Mouse (Mus musculus): Measurements from ENCODE around the gene 4931414P19Rik. TPM values are rescaled to one million over a fixed set of nuclear protein-coding genes. Genes with fewer than 3 reads are reported as not detected.

4931414P19Rik gene
- total and polyA plus RNA-seq, 3 experiments = 2.4 to 6.4 (median 5.9) TPM

DNA sequence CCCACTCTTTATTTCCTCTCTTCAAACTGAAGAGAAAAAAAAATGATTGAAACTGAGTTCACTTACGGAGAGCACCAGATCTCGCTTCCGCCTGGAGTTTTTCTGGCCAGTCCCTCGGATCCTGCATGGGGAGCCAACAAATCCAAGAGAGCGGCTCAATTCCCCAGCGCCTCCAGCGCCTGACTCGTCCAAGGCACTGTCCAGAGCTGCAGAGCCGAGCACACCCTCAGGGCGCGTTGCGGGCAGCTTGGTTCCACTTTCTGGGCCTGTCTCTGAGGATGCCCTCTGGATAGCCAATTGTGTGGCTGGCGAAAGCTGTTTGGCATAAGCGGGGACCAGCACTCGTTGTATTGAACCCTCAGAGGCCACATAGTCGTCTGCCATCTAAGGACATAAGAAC lies 14.7 kb downstream of the 4931414P19Rik start:
- H3K27ac ChIP-seq = no peak overlapping the region
- peaks cover 3% of the 10 kb centered on the region for H3K4me1 ChIP-seq (ENCODE audit: control insufficient read depth, insufficient read depth, low read length)
- H3K4me3 ChIP-seq = no peak overlapping the region
- H3K9ac ChIP-seq (ENCODE audit: low read depth, low read length) = no peak overlapping the region
- WGBS = 87% methylated on average over 16 of the region's 16 CpGs
- TF ChIP-seq CTCF (IDR thresholded peaks at IDR 0.05) (no peak), EP300 (IDR thresholded peaks at IDR 0.05; ENCODE audit: insufficient read depth, low read depth, low read length) (no peak), POLR2A (IDR thresholded peaks at IDR 0.05; ENCODE audit: insufficient read depth, low read depth, low read length) (no peak)
- no peaks in the 10 kb centered on the region for H3K36me3 ChIP-seq (ENCODE audit: control insufficient read depth, insufficient read depth, low read length)
- DNase-seq = no peak
- H3K27me3 ChIP-seq (ENCODE audit: control insufficient read depth, insufficient read depth, low read length) = no peaks in the 10 kb centered on the region
- H3K79me2 ChIP-seq (replicated peaks; ENCODE audit: control insufficient read depth, insufficient read depth, low read length) = no peaks in the 10 kb centered on the region
- intact Hi-C loops (cut with DNase I) = no loop called here

DNA sequence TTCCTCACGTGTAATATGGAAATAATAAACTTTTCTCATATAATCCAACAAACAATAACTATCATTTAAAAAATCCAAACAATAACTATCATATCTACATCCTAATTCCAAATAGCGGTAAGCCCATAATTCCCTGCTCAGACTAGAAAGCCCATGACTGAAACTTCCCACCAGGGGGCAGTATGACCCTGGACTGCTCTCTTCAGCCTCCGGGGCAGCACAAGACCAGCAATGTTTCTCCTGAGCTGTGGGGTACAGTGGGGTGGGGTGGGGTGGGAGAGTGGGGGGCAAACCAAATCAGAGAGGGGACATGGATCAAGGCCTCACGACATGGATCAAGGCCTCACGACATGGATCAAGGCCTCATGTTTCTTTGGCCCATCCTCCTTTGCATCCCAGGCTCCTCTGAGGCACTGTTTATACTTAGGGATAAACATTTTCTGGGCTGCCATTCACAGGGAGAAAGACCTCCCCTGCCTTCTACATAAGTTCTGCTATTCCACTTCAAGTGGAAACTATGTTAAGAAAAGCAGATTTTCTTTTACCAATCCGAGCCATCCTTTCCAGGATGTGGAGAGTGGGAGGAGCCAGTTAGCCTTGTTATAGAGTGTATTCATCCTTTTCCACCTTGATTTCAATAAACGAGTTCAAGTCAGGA lies 22.0 kb downstream of the 4931414P19Rik start:
- Histone ChIP-seq H3K27ac (no peak overlapping the region), H3K27me3 (ENCODE audit: control insufficient read depth, insufficient read depth, low read length) (no peaks in the 10 kb centered on the region), H3K79me2 (replicated peaks; ENCODE audit: control insufficient read depth, insufficient read depth, low read length) (no peaks in the 10 kb centered on the region), H3K4me3 (no peak overlapping the region), H3K9ac (ENCODE audit: low read depth, low read length) (no peak overlapping the region), H3K4me1 (ENCODE audit: control insufficient read depth, insufficient read depth, low read length) (no peaks in the 10 kb centered on the region), H3K36me3 (ENCODE audit: control insufficient read depth, insufficient read depth, low read length) (no peaks in the 10 kb centered on the region)
- 36% methylated on average over 7 of the region's 7 CpGs for WGBS
- TF ChIP-seq POLR2A (IDR thresholded peaks at IDR 0.05; ENCODE audit: insufficient read depth, low read depth, low read length) (no peak), EP300 (IDR thresholded peaks at IDR 0.05; ENCODE audit: insufficient read depth, low read depth, low read length) (no peak), CTCF (IDR thresholded peaks at IDR 0.05) (peak; percentile 75)
- DNase-seq = peak; percentile 58 to 63
- intact Hi-C loops (cut with DNase I) = loop anchor here (1.0 kb wide), 1 partner anchor 58 kb away; no protein-coding TSS in a partner anchor

- Histone ChIP-seq H3K27ac (no peak overlapping the region), H3K27me3 (ENCODE audit: control insufficient read depth, insufficient read depth, low read length) (no peaks in the 10 kb centered on the region), H3K9ac (ENCODE audit: low read depth, low read length) (no peak overlapping the region), H3K79me2 (replicated peaks; ENCODE audit: control insufficient read depth, insufficient read depth, low read length) (no peaks in the 10 kb centered on the region), H3K4me1 (ENCODE audit: control insufficient read depth, insufficient read depth, low read length) (peaks cover 1% of the 10 kb centered on the region), H3K36me3 (ENCODE audit: control insufficient read depth, insufficient read depth, low read length) (no peaks in the 10 kb centered on the region), H3K4me3 (no peak overlapping the region)
- TF ChIP-seq CTCF (IDR thresholded peaks at IDR 0.05) = no peak
- TF ChIP-seq POLR2A (IDR thresholded peaks at IDR 0.05; ENCODE audit: insufficient read depth, low read depth, low read length) = no peak
- TF ChIP-seq EP300 (IDR thresholded peaks at IDR 0.05; ENCODE audit: insufficient read depth, low read depth, low read length) = no peak
- DNase-seq = no peak
- intact Hi-C loops (cut with DNase I) = no loop called here
- WGBS = 93% methylated on average over 9 of the region's 9 CpGs
Observed at GRCm38 (mm10) chr14:54582536-54582935, 23.3 kb downstream of the 4931414P19Rik start.

DNA sequence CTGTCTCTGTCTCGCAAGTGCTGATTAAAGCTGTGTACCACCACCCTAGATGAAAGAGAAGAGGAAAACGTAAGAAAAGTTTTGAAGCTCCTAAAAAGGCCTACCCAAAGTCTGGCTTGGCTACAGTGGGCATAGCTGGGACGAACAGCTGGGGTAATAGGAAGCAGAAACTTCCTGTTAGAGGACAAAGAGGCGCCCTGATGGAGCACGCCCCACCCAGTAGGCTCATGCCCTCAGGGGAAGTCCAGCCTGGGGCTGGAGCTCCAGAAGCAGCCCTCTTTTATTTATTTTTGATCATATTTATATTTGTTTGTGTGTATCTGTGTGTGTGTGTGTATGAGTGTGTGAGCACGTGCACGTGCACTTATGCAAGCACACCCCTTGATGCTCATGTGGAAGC lies 26.2 kb downstream of the 4931414P19Rik start:
- Histone ChIP-seq H3K79me2 (replicated peaks; ENCODE audit: control insufficient read depth, insufficient read depth, low read length) (no peaks in the 10 kb centered on the region), H3K27ac (no peak overlapping the region), H3K27me3 (ENCODE audit: control insufficient read depth, insufficient read depth, low read length) (peaks cover 2% of the 10 kb centered on the region; the same call in 1 of the 2 replicates), H3K4me3 (no peak overlapping the region), H3K36me3 (ENCODE audit: control insufficient read depth, insufficient read depth, low read length) (no peaks in the 10 kb centered on the region), H3K9ac (ENCODE audit: low read depth, low read length) (no peak overlapping the region), H3K4me1 (ENCODE audit: control insufficient read depth, insufficient read depth, low read length) (peaks cover 1% of the 10 kb centered on the region)
- intact Hi-C loops (cut with DNase I) = loop anchor here (5.0 kb wide), 1 partner anchor 52 kb away; no protein-coding TSS in a partner anchor
- WGBS = 64% methylated on average over 7 of the region's 7 CpGs
- TF ChIP-seq POLR2A (IDR thresholded peaks at IDR 0.05; ENCODE audit: insufficient read depth, low read depth, low read length) = no peak
- no peak for TF ChIP-seq CTCF (IDR thresholded peaks at IDR 0.05)
- no peak for TF ChIP-seq EP300 (IDR thresholded peaks at IDR 0.05; ENCODE audit: insufficient read depth, low read depth, low read length)
- peak in 1 of 2 experiments; percentile 26 for DNase-seq

DNA sequence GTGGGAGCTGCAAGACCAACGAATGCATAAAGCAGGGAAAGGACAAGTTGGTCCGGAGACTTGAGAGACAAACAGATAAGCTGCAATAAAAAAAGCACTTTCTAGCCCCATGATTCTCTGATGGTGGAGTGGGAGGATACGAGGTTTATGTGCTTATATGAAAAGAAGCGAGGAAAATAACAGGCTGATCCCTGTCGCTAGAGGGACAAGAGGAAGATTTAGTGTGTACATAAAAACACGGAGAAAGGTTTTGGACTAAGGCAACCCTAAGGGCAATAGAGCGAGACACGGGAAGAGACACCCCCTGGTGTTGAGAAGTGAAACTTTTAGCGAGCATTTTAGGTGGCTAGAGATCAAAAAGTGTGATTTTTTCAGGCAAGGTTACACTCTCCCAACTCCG lies 27.7 kb downstream of the 4931414P19Rik start:
- TF ChIP-seq CTCF (IDR thresholded peaks at IDR 0.05) (peak; percentile 79), POLR2A (IDR thresholded peaks at IDR 0.05; ENCODE audit: insufficient read depth, low read depth, low read length) (no peak), EP300 (IDR thresholded peaks at IDR 0.05; ENCODE audit: insufficient read depth, low read depth, low read length) (no peak)
- Histone ChIP-seq H3K36me3 (ENCODE audit: control insufficient read depth, insufficient read depth, low read length) (no peaks in the 10 kb centered on the region), H3K79me2 (replicated peaks; ENCODE audit: control insufficient read depth, insufficient read depth, low read length) (no peaks in the 10 kb centered on the region), H3K27ac (peak overlapping the region; percentile 89), H3K9ac (ENCODE audit: low read depth, low read length) (peak overlapping the region; percentile 84), H3K27me3 (ENCODE audit: control insufficient read depth, insufficient read depth, low read length) (peaks cover 2% of the 10 kb centered on the region; the same call in 1 of the 2 replicates), H3K4me3 (peak overlapping the region; percentile 99), H3K4me1 (ENCODE audit: control insufficient read depth, insufficient read depth, low read length) (peaks cover 1% of the 10 kb centered on the region)
- peak in 1 of 2 experiments; percentile 49 for DNase-seq
- under 1% methylated on average over 10 of the region's 10 CpGs for WGBS
- intact Hi-C loops (cut with DNase I) = loop anchor here (1.0 to 5.0 kb wide), 2 partner anchors 24 to 51 kb away; partner anchors contain the start of gene Haus4

Data from heart, adult 2 months (tissue).